Mouse (Mus musculus) CD4-positive, CD25-positive, alpha-beta regulatory T cell, adult 4 months (primary cell): ENCODE measurements at regions not wholly inside any gene's neighbourhood (a gene's known extent, or its start where the extent isn't known, plus 50 kb on each side); places are given as distances from the start of the nearest gene placed in this dataset.

ENCODE experiments used
- ATAC-seq: one replicate; pipeline ENCODE4 v1.8.0; 2017

DNA sequence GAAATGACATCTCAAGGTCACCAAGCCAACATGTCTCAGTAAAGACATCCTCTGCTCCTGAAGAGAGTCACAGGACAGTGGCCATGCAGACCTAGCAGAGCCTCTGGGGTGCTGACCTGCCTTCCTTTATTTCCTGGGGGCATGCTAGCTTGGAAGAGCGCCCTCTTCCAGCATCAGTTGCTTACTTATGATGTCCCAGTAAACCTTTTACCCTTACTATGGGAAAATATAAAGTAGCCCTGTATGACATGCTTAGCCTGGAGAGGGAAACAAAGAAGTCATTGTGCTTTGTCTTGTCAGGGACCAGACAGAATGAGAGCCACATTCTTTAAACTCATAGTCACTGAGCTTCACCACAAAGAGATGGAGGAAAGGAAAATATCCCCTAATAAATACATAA is 82.9 kb downstream of the Postn start:
- no peak for ATAC-seq

GRCm38 (mm10) chr3:54446889-54447288 is 86.0 kb downstream of the Postn start:
- no peak for ATAC-seq

DNA sequence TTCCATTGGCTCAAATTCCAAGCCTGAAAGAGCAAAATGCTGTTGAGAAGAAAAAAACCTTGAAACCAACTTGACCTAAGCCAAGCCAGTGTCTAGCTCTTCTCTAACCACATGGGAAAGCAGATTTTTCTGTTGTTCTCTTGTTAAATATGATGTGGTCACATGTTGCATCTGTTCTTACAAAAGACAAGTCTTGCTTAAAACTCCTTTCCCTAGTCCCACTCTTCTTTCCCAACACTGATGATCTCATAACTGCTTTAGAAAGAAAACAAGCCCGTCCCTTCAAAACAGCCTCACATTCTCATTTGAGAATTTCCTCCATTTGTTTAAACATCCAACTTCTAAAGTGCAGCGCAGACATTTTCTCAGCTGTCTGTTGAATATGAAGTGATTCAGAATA is 96.5 kb downstream of the Postn start:
- ATAC-seq: no peak

- ATAC-seq: no peak
These were observed 100.5 kb downstream of the Postn start for GRCm38 (mm10) chr3:54461366-54461765.

GRCm38 (mm10) chr3:54466097-54466496 is 105.2 kb downstream of the Postn start:
- no peak for ATAC-seq

GRCm38 (mm10) chr3:54474209-54474608 is 113.3 kb downstream of the Postn start:
- ATAC-seq: no peak

DNA sequence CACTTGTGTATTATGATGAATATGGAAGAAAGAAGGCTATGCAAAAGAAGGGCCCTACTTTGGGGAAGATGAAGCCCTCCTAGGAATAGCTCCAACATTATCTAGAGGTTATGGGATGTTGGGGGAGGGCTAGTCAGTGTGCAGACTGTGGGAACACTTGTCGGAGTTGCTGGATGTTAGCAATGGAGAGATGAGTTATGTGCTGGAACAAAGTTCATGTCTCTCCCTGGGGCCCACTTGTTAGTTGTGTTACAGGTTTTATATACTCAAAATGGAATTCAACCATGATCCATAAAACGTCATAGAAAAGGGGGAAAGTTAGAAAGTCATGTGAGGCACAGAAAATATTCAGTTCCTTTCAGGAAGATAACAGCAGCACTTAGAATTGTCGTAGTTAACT is 115.0 kb downstream of the Postn start:
- ATAC-seq: no peak

- ATAC-seq: no peak
These were observed 117.1 kb downstream of the Postn start for GRCm38 (mm10) chr3:54477986-54478385.

GRCm38 (mm10) chr3:54480251-54480650 is 119.3 kb downstream of the Postn start:
- ATAC-seq: no peak

GRCm38 (mm10) chr3:54487346-54487745 is 126.4 kb downstream of the Postn start:
- no peak for ATAC-seq

DNA sequence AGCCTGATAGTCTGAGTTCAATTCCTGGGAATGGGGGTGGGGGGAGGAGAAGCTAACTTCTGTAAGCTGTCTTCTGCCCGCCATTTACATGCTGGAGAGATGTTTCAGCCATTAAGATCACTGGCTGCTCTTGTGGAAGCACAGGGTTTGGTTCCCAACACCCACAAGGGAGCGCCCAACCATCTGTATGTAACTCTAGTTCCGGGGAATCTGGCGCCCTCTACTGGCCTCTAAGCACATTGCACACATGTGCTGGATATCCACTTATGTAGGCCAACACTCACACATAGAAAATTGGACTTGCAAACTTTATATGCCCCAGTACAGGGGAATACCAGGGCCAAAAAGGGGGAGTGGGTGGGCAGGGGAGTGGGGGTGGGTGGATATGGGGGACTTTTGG is 126.9 kb downstream of the Postn start:
- no peak for ATAC-seq

GRCm38 (mm10) chr3:54490249-54490900 is 129.5 kb downstream of the Postn start:
- ATAC-seq: no peak

DNA sequence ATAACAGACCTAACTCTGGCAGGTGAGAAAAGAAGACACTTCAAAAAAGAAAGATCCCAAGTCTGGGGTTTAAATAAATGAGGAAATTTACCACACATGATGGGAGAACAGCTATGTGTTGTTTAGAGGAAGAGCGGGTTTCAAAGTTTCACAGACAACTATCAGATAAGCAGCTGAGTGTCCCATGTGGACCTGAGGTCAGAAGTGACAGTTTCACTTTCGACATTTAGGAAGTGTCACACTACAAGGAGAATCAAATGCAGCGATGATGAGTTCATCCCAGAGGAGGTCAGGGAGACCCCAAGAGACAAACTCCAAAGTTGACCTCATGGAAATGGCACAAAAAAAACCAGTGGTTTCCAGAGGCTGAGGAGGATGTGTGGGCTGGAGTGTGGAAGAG is 132.7 kb downstream of the Postn start:
- ATAC-seq: no peak

DNA sequence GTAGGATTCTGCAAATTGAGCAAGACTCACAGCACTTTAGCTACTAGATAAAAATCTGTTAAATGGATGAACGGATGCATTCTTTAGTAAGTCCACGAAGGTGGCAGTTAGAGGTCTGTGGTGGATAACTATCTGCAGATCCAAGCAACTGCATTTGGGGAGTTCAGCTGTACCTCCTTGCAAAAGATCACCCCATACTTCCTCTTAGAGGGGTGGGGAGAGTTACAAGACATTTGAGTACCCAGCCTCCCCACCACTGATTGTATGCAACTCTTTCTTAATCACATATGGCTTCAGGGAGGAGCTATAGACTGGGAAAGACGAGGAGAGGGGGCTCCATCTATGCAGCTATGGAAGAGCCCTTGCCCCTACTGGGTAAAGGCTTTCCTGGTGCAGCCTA is 144.1 kb downstream of the Postn start:
- no peak for ATAC-seq

DNA sequence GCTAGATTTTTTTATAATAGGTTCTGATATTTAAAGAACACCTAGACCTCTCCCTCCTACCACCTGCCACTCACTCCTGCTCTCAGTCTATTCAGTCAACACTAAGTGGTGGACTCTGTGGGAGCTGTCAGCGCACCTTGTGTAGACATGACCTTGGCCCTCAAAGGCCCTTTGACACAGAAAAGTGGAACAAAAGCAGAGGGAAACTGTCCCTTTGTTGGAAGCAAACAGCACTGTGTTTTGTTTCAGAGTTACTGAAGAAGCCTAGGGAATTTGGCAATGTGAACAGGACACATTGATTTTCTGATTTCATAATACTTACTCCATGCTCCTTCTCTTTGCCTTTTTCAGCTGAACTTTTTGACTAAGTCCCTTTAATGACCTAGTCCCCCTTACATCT is 146.7 kb downstream of the Postn start:
- no peak for ATAC-seq

GRCm38 (mm10) chr3:54508906-54509305 is 148.0 kb downstream of the Postn start:
- ATAC-seq: no peak

DNA sequence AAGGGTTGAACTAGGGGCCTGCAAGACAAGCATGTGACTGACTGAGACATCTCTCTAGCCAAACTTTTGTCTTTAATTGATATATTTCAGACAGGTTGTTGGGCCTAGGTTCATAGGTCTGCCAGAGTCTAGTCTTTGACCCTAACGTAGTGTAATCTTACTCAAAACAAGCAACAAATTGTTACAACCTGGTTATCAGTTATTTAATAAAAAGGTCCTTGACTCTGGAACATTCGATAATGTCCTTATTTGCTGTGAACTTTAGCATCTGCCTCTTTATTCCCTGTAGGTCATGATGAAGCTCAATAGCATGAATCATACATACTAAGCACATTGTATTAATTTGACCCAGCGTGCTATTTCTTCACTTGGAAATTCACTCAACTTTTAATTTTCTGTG is 156.3 kb downstream of the Postn start:
- no peak for ATAC-seq

GRCm38 (mm10) chr3:54522716-54523115 is 161.8 kb downstream of the Postn start:
- no peak for ATAC-seq

GRCm38 (mm10) chr3:54526618-54527017 is 165.7 kb downstream of the Postn start:
- no peak for ATAC-seq

GRCm38 (mm10) chr3:54528292-54528691 is 164.3 kb upstream of the Supt20 start:
- no peak for ATAC-seq

GRCm38 (mm10) chr3:54530251-54530650 is 162.4 kb upstream of the Supt20 start:
- ATAC-seq: no peak

DNA sequence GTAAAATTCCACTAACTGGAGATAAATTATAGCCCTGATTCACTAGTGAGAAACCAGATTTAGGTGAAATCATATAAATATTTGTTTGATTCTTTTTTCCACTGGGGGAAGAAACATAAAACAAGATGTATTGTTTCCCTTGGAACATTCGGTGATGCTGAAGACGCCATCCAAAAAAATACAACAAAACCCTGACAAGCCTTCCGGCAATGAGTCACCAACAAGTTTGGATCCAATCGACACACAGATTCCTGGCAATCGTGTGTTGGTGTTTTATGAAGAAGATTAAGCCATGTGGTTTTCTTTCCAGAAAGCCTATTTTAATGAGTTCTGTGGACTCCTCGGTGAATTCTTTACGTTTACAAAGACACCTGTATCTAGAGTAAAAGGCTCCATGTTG is 157.2 kb upstream of the Supt20 start:
- ATAC-seq: no peak

- ATAC-seq: no peak
These were observed 154.6 kb upstream of the Supt20 start for GRCm38 (mm10) chr3:54538055-54538454.

GRCm38 (mm10) chr3:54540540-54541080 is 152.0 kb upstream of the Supt20 start:
- ATAC-seq: no peak

- ATAC-seq: no peak
These were observed 151.2 kb upstream of the Supt20 start for GRCm38 (mm10) chr3:54541389-54541788.
